Mouse (Mus musculus): Measurements from ENCODE around the gene Sez6l2.
A peak's percentile ranks its signal among the peaks of the same experiment; 100 is the strongest.

Sez6l2 gene

DNA sequence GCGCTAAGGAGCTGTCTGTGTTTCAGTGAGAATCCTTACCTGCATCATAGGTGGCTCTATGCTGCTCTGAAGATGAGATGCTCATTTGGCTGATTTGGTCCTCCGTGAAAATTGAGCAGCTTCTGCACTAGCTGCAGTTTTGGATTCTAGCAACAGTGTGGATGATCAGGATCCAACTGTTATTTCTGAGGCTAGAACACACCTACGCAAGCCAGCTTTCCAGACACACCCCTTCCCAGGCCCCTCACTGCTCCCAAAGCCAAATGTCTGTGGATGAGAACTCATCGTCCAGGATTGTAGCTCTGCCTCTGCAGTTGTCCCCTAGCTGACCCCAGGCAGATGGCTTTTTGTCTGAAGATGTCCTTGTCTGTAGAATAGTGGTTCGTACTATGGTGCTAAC, 10.7 kb downstream of the Sez6l2 start:
- DNase-seq (ENCODE audit: low spot score in 2 of 2) = no peak

DNA sequence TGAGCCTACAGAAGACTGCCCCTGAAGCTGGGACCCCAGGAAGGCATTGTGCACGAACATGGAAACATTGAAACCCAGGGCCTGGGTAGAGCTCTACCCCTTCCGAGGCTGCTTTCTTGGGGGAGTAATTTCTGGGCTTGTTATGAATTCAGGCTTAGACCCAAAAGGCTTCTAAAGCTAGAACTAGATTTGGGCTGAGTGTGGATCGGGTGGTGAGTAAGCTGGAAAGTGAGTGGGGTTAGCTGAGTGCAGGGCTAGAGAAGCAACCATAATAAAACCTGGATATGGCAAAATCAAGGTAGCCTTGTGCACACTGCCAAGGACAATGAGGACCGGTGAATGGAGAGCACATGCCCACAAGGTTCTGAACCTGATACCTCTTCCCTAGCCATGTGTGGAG, 11.6 kb downstream of the Sez6l2 start:
- no peak for DNase-seq (ENCODE audit: low spot score in 2 of 2)

DNA sequence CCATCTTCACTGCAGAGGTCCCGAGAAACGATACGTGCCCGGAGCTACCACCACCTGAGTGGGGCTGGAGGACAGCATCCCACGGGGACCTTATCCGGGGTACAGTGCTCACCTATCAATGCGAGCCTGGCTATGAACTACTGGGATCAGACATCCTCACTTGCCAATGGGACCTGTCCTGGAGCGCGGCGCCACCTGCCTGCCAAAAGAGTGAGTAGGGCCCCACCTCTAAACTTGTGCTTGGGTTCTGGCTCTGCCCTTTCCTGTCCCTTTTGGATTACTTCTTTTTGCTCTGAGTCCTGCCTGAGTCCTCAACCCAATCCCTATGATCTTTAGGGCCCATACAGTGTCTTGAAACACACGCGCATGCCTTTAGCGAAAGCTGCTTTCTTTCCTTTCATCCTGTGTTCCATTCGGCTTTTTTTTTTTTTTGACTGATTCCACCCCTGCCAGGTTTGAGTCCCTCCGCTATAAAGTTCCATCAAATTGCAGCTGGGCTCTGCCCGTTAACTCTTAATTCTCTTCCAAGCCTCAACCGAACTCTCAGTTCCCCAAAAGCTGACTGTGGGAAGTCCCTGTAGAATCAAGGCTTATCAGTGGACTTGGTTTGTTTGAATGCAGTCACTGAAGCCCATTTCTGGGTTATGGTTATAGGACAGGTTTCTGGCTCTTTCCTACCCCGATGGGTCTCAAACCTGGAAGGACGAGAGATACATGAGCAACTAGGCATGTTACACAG, 13.4 kb downstream of the Sez6l2 start:
- no peak for DNase-seq (ENCODE audit: low spot score in 2 of 2)

DNA sequence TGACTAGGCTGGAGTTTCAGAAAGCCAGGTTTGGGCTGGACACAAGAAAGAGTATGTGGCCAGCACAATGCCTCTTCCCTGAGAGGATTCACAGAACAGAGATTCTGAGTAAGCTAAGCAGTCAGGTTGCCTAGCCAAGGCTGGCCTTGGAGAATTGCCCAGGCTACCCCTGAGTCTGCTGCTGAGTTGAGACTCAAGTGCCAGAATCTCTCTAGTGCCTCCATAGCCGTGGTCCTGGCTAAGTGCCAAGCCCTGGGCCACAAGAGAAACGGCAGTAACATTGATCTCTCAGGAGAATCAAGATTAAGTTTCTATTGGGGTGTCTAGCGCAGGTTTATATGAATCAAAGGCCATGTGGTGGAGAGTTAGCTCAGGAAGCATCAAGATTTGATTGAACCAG, 15.2 kb downstream of the Sez6l2 start:
- no peak for DNase-seq (ENCODE audit: low spot score in 2 of 2)

DNA sequence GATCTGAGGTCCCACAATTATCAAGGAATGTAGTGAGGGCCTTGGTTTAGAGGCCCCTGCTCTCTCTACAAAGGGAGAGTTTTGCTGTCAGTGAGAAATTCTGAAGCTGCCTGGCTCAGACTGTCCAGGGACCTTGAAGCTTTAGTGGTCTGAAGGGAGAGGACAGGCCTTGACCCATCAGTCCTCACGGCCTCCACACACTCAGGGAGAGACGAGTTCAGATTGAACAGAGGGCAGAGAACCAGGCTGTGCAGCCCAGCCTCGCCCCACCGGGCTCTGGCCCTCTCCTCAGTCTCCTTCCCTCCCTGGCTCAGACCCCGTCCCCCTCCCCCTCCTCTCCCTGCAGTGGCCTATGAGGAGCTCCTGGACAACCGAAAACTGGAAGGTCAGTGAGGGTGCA, 17.0 kb downstream of the Sez6l2 start:
- DNase-seq (ENCODE audit: low spot score in 2 of 2) = no peak

DNA sequence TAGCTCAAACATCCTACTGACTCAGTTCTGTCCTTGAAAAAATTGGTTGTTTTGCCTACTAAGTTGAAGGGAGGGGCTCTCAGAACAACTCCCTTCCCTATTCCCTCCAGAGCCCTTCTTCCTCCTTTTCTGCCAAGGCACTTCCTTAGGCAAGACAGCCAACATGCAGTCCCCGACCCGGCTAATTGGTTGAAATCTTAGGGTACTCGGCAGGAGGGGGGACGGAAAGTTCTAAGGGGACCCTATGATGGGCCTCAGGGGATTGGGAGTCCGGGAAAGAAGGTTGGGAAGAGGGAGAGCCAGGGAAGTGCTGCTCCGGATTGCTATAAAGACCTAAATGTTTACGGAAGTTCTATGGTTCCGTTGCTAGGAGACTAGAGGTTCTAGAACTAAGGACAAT, 25.1 kb downstream of the Sez6l2 start:
- DNase-seq (ENCODE audit: low spot score in 2 of 2) = no peak

DNA sequence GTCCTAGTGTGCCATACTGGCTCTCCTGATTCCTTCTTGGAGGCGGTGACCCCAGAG, 25.4 kb downstream of the Sez6l2 start, which contains the start of gene Cdipt:
TSS of gene Cdipt (plus strand) at position 22 of the 57 bp plus-strand sequence.
- no peak for DNase-seq (ENCODE audit: low spot score in 2 of 2)

DNA sequence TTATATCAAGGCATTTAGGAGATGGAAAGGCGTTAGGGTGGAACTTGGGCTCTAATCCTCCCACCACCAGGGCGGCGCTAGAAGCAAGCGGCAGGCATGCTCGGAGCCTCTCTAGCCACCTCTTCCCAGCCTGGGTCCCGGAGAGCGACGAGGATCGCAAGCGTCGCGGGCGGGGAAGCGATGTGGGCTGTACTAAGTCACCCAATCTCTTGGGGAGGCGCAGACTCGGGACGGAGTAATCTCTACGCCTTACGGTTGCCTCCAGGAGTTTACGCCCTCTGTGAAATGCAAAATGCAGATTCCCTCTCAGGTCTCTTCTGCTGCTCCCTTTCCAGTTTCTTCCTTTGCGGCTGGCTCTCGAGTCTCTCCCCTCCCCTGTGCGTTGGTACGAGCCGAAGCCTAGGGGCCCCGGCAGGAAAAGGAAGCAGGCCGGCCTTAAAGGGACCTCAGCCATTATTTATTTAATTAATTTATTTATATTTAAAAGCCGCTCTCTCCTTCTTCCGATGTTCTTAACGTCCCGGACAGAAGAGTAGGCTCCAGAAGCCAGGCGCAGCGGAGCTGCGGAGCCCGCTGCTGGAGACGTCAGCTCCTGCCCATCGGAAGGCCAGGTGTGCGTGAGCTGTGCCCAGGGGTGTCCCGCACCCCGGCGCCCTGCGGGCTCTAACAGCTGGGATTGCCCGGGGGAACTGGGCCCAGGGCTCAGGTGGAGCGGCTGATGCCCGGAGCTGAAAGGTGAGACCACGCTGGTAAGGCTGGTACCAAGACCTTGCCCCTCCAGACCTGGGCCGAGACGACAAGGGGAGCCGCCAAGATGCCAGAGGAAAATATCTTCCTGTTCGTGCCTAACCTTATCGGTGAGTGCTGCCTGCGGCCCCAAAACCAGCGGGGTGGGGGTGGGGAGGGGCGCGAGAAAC, 25.8 kb downstream of the Sez6l2 start, which contains the start of gene Cdiptos:
TSS of gene Cdiptos (minus strand) at position 149 of the 917 bp plus-strand sequence.
- DNase-seq (ENCODE audit: low spot score in 2 of 2) = peak; percentile 96 to 98

DNA sequence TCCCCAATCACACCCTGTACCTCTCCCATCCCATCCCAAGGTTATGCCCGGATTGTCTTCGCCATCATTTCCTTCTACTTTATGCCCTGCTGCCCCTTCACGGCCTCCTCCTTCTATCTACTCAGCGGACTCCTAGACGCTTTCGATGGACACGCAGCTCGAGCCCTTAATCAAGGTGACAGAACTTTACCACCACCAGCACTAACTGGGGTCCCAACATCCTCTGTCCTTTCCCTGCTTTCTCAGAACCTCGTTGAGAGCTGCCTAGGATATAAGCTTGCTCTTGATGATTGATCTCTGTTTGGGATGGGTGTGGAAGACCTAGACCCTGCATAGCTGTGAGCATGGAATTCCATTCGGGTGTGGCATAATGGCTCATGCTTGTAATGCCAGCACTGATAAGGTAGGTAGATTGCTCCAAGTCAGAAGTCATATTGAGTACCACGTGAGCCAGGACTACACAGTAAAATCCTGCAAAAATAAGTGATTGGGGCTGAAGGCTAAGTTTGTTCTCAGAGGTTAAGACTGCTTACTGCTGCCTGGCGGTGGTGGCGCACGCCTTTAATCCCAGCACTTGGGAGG, 26.6 kb downstream of the Sez6l2 start:
- no peak for DNase-seq (ENCODE audit: low spot score in 2 of 2)

DNA sequence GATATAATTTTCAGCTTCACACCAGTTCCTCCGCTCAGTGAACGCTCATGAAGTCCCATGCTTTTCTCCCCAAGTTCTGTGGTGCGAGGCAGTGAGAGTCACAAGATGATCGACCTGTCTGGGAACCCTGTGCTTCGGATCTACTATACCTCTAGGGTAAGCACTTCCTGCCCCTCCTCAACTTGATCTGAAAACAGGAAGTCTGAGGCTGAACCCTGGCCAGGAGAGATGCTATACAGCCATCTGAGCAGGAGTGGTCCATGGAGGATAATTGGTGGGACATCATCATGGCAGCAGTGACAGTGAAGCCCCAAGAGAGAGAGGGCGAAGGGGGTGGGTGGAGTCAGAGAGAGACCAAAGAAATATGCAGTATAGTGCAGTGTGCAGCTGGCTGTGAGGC, 28.5 kb downstream of the Sez6l2 start:
- DNase-seq (ENCODE audit: low spot score in 2 of 2) = no peak

DNA sequence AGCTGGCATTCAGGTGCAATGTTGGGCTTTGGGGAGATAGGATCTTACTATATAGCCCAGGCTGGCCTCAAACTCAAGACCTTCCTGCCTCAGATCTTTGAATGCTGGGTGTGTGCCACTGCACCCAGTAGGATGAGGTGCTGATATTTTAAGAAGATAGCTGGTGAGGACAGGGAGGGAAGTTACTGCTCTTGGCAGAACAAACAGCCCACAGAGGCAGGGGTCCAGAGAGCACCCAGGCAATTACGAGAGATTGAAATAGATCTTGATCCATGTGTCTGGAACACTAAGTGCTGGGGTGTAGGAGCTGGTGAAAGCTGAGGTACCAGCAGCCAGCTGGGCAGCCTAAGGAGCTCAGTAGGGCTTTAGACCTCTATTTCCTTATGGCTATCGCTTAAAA, 31.2 kb downstream of the Sez6l2 start:
- no peak for DNase-seq (ENCODE audit: low spot score in 2 of 2)

DNA sequence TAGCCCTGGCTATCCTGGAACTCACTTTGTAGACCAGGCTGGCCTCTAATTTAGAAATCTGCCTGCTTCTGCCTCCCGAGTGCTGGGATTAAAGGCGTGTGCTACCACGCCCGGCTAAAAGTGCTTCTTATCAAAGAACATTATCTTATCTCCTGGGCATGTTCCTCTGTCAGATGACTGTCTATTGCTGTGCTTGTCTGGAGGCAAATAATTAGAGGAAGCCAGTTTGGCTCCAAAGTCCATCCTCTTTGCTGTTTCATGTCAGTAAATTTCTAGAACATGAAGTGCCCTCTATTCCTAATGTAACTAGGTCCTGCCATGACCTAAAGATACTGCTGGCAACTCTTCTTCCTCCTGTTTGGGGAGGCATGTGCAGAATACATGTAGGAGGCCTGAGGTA, 31.7 kb downstream of the Sez6l2 start:
- DNase-seq (ENCODE audit: low spot score in 2 of 2) = no peak

DNA sequence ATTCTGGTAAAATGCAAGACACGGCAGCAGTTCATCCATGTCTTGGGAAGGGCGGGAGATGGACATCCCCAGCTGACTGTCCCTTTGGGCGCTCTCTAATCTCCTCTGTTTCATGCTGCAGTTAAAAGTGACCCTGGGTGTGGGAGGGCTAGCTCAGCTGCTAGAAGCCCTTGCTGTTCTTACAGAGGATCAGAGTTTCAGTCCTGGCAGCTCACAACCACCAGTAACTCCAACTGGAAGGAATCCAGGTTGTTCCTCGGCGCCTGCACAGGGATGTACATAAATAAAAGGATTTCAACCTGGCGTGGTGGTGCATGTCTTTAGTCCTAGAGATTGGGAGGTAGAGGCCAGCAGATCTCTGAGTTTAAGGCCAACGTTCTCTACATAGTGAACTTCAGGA, 32.8 kb downstream of the Sez6l2 start:
- no peak for DNase-seq (ENCODE audit: low spot score in 2 of 2)

DNA sequence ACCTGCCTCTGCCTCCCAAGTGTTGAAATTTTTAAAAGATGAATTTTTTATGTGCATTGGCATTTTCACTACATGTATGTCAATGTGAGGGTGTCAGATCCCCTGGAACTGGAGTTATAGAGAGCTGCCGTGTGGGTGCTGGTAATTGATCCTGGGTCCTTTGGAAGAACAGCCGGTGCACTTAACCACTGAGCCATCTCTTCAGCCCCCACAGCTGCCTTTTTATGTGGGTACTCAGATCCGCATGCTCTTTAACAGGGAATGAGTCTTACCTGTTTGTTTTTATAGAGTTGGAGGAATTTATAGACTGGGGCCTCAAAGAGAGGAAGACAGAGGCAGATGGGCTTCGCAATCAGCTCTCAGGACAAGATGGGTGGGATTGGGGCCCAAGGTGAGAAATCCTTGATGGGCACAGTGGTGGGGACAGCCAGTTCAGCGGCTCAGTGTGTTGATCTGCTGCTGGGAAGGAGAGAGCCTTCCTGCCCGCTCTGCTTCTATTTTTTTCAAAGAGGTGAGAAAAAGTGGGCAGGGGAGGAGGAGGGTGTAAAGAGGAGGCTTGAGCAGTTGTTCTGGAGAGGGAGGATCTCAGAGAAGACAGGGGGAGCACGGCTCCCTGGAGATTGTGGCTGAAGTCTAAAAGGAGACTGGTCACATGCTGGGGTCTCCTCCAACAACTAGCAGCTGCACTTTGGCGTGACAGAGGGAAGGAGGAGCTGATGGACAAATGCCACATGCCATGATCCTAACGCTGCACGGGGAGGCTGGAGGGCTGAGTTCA, 34.5 kb downstream of the Sez6l2 start:
- DNase-seq (ENCODE audit: low spot score in 2 of 2) = no peak

DNA sequence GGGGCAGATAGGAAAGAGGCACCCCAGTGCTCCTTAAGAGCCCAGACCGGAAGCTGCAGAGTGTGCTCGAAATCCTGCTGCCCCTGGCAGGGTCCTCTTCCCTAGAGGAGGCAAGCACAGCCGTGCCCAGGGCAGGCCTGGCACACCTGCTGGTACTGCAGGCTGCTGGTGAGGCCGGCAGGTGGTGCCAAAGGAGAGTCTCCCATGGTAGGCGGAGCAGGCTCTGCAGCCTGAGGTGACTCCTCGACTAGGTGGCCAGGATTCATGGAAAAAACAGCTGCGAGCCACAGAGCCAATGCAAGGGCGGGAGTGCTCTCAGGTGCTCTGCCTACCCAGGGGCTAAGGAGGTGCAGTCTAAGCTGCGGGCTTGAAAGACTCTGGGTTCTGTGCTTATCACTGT, 36.0 kb downstream of the Sez6l2 start:
- DNase-seq (ENCODE audit: low spot score in 2 of 2) = peak in 1 of 2 experiments; percentile 27

DNA sequence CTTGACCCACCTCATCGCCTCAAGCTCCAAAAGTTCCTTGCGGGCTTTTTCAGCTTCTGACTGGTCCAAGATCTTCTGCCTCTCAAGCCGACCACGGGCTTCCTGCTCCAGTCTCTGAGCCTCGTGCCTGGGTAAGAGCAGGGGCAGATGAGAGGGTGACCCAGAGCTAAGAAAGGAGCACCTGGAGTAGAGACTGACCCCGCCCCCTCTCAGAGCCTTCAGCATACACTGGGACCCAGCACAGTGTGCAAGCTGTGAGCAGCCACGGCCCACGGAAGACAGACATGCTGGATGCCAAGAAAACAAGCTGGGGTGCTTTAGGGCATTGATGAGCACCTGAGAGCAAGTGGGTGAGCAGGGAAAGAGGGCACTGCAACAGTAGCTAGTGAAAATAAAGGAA, 38.5 kb downstream of the Sez6l2 start:
- DNase-seq (ENCODE audit: low spot score in 2 of 2) = no peak

DNA sequence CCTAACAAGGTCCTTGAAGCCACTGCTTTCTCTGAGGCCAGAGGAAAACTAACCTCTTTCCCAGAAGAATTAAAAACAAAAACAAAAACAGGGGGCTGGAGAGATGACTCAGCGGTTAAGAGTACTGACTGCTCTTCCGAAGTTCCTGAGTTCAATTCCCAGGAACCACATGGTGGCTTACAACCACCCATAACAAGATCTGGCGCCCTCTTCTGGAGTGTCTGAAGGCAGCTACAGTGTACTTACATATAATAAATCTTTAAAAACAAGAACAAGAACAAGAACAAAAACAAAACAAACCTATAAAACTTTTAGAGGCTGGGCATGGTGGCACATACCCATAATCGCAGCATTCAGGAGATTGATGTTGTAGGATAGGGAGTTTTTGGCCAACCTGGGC, 46.1 kb downstream of the Sez6l2 start:
- no peak for DNase-seq (ENCODE audit: low spot score in 2 of 2)

DNA sequence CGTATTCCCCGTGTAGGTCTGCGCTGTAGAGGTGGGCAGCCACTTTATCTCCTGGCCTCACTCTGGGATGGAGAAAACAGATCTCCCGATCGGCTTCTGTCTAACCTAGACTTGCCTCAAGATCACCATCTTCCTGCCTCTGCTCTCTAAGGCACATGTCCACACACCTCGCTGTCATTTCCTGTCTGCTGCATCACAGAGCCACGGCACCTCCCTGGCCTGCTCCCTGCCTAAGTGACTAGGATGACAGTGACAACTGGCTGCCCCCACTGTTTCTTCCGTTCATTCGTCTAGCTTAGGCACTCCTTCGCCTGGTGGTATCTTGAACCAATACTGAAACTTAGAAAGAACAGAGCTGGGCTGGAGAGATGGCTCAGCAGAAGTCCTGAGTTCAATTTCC, 49.2 kb downstream of the Sez6l2 start:
- DNase-seq (ENCODE audit: low spot score in 2 of 2) = no peak

DNA sequence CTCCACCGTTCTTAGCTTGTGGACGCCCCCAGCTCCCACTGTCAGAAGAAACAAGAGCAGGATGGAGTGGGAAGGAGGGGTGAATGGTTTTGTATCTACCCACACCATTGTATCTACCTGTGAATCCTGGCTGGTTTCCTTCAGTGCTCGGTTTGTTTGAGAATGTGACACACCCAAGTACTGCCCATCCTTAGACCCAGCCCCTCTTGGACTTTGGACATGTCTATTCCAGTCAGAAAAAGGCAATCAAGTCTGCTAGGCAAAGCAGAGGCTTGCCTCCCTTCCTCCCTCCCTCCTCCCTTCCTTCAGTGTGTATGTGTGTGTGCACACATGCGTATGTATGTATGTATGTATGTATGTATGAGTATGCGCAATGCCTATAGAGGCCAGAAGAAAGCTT, 53.3 kb downstream of the Sez6l2 start:
- no peak for DNase-seq (ENCODE audit: low spot score in 2 of 2)

DNA sequence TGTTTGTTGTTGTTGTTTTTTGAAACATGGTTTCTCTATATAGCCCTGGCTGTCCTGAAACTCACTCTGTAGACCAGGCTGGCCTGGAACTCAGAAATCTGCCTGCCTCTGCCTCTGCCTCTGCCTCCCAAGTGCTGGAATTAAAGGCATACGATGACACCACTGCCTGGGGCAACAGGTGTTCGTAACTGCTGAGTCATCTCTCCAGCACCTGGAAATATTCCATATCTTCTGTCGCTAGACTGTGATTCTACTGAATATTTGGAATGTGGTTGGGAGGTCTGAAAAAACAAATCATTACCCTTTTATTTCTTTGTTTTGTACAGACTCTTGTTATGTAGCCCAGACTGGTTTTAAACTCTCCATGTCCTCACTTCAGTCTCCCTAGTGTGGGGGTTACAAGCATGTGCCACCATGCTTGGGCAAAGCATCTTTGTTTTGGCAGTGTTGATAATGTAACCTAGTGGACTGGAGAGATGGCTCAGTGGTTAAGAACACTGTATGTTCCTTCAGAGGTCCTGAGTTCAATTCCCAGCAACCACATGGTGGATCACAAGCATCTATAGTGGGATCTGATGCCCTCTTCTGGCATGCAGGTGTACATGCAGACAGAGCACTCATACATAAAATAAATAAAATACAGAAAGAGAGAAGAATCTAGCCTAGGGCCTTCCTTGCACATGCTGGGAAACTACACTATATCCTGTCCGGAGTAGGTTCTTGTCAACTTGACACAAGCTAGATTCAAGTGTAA, 53.9 kb downstream of the Sez6l2 start:
- no peak for DNase-seq (ENCODE audit: low spot score in 2 of 2)

DNA sequence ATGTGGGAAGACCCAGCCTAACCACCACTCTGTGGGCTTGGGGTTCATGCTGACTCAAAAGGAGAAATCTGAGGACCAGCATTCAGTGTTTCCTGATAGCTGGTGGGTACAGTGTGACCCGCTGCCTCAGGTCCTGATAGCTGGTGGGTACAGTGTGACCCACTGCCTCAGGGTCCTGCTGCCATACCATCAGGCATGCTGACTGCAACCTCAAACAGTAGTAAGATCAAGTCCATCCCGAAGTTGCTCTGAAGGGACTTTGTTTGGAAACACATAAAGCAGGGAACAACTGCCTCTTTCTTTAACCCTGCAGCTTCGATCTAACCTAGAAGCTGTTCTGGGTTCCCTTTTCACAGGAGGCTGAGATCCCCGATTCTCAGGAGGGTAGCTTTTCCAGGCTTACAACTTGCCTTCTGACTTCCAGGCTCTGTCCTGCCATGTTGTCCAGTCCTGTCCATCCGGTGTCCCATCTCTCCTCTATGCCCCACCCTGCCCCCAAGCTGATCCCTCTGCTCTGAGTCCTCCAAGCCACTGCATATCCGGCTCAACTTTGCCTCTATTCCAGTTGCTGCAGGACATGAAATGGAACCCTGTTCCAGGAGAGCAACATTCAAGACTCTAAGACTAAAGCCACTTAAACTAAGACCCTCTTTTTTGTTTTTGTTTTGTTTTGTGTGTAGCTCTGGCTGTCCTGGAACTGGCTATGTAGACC, 57.1 kb downstream of the Sez6l2 start:
- DNase-seq (ENCODE audit: low spot score in 2 of 2) = no peak
